Mouse (Mus musculus) limb, embryonic 14.5 days (tissue): ENCODE data around the gene Trabd2b. TPM values are rescaled to one million over a fixed set of nuclear protein-coding genes. Genes with fewer than 3 reads are reported as not detected.
A peak's percentile ranks its signal among the peaks of the same experiment; 100 is the strongest.

Source experiments
- ATAC-seq: fragments of 200-750 bp; cut with Nextera tagmentation; 2 replicates; pipeline ENCODE4 v1.8.0; 2017; ENCODE audit warnings: low read depth, moderate number of reproducible peaks, moderate TSS enrichment; ENCODE audit not compliant: low FRiP score
- DNase-seq: peaks from one replicate; pipeline ENCODE4 v3.0.0-alpha.2; 2015; ENCODE audit warnings: low spot score
- H3K27ac ChIP-seq: fragments of 300-500 bp; sonication (generic); replicated peaks from 2 replicates; pipeline ENCODE4 v1.5.1; 2014; ENCODE audit warnings: low read depth, mild to moderate bottlenecking, low read length, moderate library complexity, mixed read lengths
- H3K27me3 ChIP-seq: fragments of 300-500 bp; sonication (generic); 2 replicates; pipeline ENCODE4 v1.6.1; 2014; ENCODE audit warnings: low read length, mixed read lengths; ENCODE audit not compliant: control insufficient read depth, insufficient read depth
- H3K36me3 ChIP-seq: fragments of 300-500 bp; sonication (generic); 2 replicates; pipeline ENCODE4 v1.6.1; 2014; ENCODE audit warnings: mild to moderate bottlenecking, low read length, moderate library complexity, mixed read lengths; ENCODE audit not compliant: control insufficient read depth, insufficient read depth
- H3K4me1 ChIP-seq: fragments of 300-500 bp; sonication (generic); 2 replicates; pipeline ENCODE4 v1.6.1; 2014; ENCODE audit warnings: antibody characterized with exemption, low read length, mixed read lengths; ENCODE audit not compliant: control insufficient read depth, insufficient read depth
- H3K4me2 ChIP-seq: fragments of 300-500 bp; sonication (generic); replicated peaks from 2 replicates; pipeline ENCODE4 v1.6.1; 2014; ENCODE audit warnings: low read depth, mild to moderate bottlenecking, low read length, moderate library complexity; ENCODE audit not compliant: severe bottlenecking
- H3K4me3 ChIP-seq: fragments of 300-500 bp; sonication (generic); replicated peaks from 2 replicates; pipeline ENCODE4 v1.5.1; 2014; ENCODE audit warnings: low read length
- H3K9ac ChIP-seq: fragments of 300-500 bp; sonication (generic); 2 replicates; pipeline ENCODE4 v1.6.1; 2014; ENCODE audit warnings: mild to moderate bottlenecking, low read depth, low read length, moderate library complexity; ENCODE audit not compliant: severe bottlenecking
- H3K9me3 ChIP-seq: fragments of 300-500 bp; sonication (generic); 2 replicates; pipeline ENCODE4 v1.6.1; 2016; ENCODE audit warnings: low read length; ENCODE audit not compliant: control insufficient read depth
- POLR2A ChIP-seq: fragments of 200-500 bp; IDR thresholded peaks from 2 replicates; pipeline ENCODE4 v1.8.0; 2012; ENCODE audit warnings: inconsistent platforms, mild to moderate bottlenecking, moderate library complexity, borderline replicate concordance; ENCODE audit not compliant: insufficient read depth, insufficient read length; ENCODE audit errors: extremely low read depth
- WGBS: fragments of 180-500 bp; shearing (Covaris S2); extraction: QIAGEN DNeasy Blood & Tissue Kit; methylation state at CpG from one replicate; pipeline ENCODE4 v1.1.7; 2014; 5-methylcytosine and 5-hydroxymethylcytosine counted together
- polyA plus RNA-seq, 2 experiments: library from polyadenylated mRNA; depleted of rRNA in 1 of 2; stranded (reverse) in 1 of 2; unstranded in 1 of 2; fragments of >200 nt; fragmentation: Nextera tagmentation in 1 of 2; extraction: Ambion mirVana in 1 of 2; gene quantifications; 2 replicates each; pipeline versions ENCODE4 v1.2.1 to v1.2.3; 2012 to 2014

The Trabd2b gene
- polyA plus RNA-seq (2012; rRNA removed): 6.2 and 7.4 TPM in 2 replicates
- 3.6 and 4.6 TPM in 2 replicates for polyA plus RNA-seq (2014; fragmentation: Nextera tagmentation; extraction: Ambion mirVana)

DNA sequence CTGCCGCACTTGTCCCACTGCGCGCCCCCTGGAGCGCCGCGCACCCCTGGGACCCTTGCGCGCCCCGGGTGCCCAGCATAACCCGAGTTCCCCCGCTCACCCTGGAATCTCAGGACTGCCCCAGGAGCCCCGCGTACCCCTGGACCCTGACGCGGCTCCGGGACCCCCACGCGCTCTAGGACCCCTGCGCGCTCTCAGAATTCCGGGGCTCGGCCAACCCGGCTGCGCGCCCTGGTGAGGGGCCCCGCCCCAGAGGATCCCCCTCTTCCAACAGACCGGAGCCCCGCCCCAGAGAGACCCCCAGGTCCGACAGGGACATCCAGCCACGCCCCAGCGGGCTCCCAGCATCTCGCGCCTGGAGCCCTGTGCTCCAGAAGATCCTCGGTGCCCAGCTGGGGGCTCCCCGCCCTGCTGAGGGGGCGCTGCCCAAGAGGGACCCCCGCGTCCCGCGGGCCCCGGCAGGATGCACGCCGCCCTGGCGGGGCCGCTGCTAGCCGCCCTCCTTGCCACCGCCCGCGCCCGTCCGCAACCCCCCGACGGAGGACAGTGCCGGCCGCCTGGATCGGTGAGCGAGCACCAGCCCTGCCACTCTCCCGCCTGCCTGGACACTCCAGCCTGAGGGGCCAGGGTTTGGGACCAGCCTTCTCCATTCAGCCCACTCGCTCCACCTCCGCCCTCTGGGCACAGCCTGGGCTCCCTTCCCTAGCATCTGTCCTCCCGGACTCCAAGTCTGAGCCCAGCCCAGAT, at the start of gene Trabd2b:
Trabd2b (plus strand) TSS at position 370 of the 747 bp plus-strand sequence.
- no peak for TF ChIP-seq POLR2A
- no peaks in the 10 kb centered on the region for H3K9me3 ChIP-seq
- DNase-seq (no peak), ATAC-seq (peak; percentile 53)
- H3K4me1 ChIP-seq: peaks cover 26% of the 10 kb centered on the region
- H3K4me3 ChIP-seq: peak within 1 kb of the TSS; percentile 74
- WGBS: 1% methylated on average over 35 of the region's 61 CpGs
- H3K27ac ChIP-seq: peak within 1 kb of the TSS; percentile 95
- H3K9ac ChIP-seq: peak within 1 kb of the TSS; percentile 83
- H3K36me3 ChIP-seq: 0 out of 2 replicates have a peak, but pooled peaks cover 2% of the 10 kb centered on the region
- peak within 1 kb of the TSS; percentile 96 for H3K4me2 ChIP-seq
- H3K27me3 ChIP-seq: peaks cover 15% of the 10 kb centered on the region

DNA sequence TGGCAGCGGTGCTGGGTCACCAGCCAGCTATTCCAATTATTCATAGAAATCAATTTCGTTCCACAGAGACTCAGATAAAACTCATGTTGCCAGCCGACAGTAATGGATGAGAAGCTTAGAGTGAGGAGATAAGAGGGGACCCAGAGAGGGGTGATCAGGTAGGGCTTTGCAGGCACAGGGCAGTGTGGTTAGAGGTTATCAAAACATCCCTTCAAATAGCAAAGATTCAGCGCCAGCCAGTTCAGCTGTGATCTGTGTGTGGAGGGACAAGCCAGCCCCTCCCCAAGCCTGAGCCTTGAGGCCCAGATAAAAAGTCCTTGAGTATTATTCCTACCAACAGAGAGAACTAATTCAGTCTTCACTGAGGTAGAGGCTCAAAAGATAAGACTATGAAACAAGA, 49.1 kb upstream of the Trabd2b start:
- no peak for ATAC-seq
- WGBS: 55% methylated on average over 4 of the region's 4 CpGs
- no peak for TF ChIP-seq POLR2A
- no peak for DNase-seq
- no peak overlapping the region for H3K27ac ChIP-seq
- no peak overlapping the region for H3K4me2 ChIP-seq
- no peaks in the 10 kb centered on the region for H3K4me1 ChIP-seq
- H3K27me3 ChIP-seq: 0 out of 2 replicates have a peak, but pooled peaks cover 5% of the 10 kb centered on the region
- H3K4me3 ChIP-seq: no peak overlapping the region
- no peaks in the 10 kb centered on the region for H3K9me3 ChIP-seq
- no peaks in the 10 kb centered on the region for H3K36me3 ChIP-seq
- no peak overlapping the region for H3K9ac ChIP-seq

GRCm38 (mm10) chr4:114358874-114359273, 47.6 kb upstream of the Trabd2b start:
- no peak overlapping the region for H3K27ac ChIP-seq
- no peak overlapping the region for H3K4me2 ChIP-seq
- ATAC-seq (no peak), DNase-seq (no peak)
- H3K9me3 ChIP-seq: no peaks in the 10 kb centered on the region
- TF ChIP-seq POLR2A: no peak
- H3K36me3 ChIP-seq: no peaks in the 10 kb centered on the region
- no peaks in the 10 kb centered on the region for H3K4me1 ChIP-seq
- H3K4me3 ChIP-seq: no peak overlapping the region
- 0 out of 2 replicates have a peak, but pooled peaks cover 5% of the 10 kb centered on the region for H3K27me3 ChIP-seq
- H3K9ac ChIP-seq: no peak overlapping the region
- 80% methylated on average over 2 of the region's 2 CpGs for WGBS

DNA sequence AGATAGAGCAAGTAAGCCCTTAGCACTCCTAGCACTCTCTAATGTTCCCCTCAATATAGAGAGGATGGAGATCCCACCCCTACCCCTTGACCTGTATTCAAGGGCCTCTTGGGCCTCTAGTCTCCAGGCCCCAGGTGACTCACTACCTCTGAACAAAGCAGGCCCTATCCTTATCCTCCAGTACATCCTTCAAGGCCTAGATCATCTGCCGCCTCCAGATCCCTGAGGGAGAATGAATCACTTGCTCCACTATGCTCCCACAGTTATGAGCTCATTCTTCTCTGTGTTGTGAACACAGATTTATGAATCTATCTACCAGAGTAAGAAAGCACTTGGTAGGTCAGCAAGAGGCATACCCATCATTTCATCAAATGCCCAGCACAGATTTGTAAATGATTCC, 46.7 kb upstream of the Trabd2b start:
- Histone ChIP-seq H3K4me2 (no peak overlapping the region), H3K9ac (no peak overlapping the region), H3K4me1 (no peaks in the 10 kb centered on the region), H3K4me3 (no peak overlapping the region), H3K36me3 (no peaks in the 10 kb centered on the region), H3K27ac (no peak overlapping the region), H3K27me3 (0 out of 2 replicates have a peak, but pooled peaks cover 5% of the 10 kb centered on the region), H3K9me3 (no peaks in the 10 kb centered on the region)
- ATAC-seq (no peak), DNase-seq (no peak)
- 79% methylated on average over 1 of the region's 1 CpGs for WGBS
- no peak for TF ChIP-seq POLR2A

DNA sequence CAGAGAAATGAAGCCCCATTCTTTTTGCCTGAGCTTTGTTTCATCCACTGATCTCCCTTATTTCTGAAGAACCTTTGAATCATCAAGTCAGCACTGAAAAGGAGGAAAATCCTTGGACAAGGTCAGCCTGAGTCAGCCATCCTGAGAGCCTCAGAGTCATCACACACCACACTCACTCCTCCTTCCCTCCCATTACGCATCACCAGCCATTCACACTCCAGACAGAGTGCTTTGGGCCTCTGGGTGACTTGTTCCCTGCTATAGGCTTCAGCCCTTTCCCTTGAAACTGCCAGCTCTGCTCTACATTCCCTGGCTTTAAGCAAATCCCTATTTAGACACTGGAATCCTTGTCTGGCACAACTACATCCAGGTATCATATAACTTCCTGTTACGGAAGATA, 45.2 kb upstream of the Trabd2b start:
- no peaks in the 10 kb centered on the region for H3K36me3 ChIP-seq
- no peaks in the 10 kb centered on the region for H3K27me3 ChIP-seq
- DNase-seq: no peak
- H3K9me3 ChIP-seq: no peaks in the 10 kb centered on the region
- H3K4me2 ChIP-seq: no peak overlapping the region
- H3K27ac ChIP-seq: no peak overlapping the region
- no peak for ATAC-seq
- no peak overlapping the region for H3K9ac ChIP-seq
- H3K4me3 ChIP-seq: no peak overlapping the region
- no peak for TF ChIP-seq POLR2A
- 70% methylated on average over 2 of the region's 2 CpGs for WGBS
- no peaks in the 10 kb centered on the region for H3K4me1 ChIP-seq
